Mouse (Mus musculus) embryo, embryonic 9.5 days (tissue): ENCODE data around the gene Esrra.

Experiments
- DNase-seq: peaks from one replicate; pipeline ENCODE4 v3.0.0-alpha.2; 2017; ENCODE audit errors: extremely low spot score

Esrra gene

GRCm38 (mm10) chr19:6919876-6920740, 1.5 kb downstream of the Esrra start:
- no peak for DNase-seq

DNA sequence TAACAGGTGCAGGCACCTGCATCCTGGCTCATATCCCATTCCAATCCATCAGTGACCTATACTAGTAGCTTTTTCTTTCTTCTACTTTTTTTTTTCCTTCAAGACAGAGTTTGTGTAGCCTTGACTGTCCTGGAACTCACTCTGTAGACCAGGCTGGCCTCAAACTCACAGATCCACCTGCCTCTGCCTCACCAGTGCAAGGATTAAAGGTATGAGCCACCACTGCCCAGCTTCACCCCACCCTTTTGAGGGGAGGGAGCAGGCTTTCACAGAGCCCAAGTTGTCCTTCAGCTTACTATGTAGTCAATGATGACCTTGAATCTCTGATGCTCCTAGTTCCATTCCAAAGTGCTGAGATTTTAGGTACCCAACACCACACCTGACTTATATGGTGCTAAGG, 2.2 kb downstream of the Esrra start:
- no peak for DNase-seq

DNA sequence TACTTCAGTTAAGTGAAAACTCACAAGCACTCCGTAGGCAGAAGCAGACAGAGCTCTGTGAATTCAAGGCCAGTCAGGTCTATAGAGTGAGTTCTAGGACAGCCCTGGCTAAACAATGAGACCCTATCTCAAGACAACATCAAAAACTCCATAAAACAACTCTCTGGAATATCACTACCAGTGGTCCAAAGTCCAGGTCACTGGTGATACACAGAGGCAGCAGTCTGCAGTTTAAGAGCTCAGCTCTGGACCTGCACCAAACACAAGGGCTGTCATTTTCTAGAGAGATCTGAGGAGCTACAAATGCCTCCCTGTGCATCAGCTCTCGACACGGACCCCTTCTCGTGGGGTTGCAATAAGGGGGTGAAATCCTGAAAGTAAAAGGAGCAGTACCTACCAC, 3.3 kb downstream of the Esrra start:
- no peak for DNase-seq

- DNase-seq: no peak
These were observed 5.1 kb downstream of the Esrra start for GRCm38 (mm10) chr19:6916496-6916895.

GRCm38 (mm10) chr19:6915276-6915675, 6.3 kb downstream of the Esrra start:
- no peak for DNase-seq

GRCm38 (mm10) chr19:6914540-6914939, 7.1 kb downstream of the Esrra start:
- no peak for DNase-seq

- no peak for DNase-seq
These were observed 7.6 kb downstream of the Esrra start for GRCm38 (mm10) chr19:6913991-6914390.

- no peak for DNase-seq
These were observed 8.6 kb downstream of the Esrra start for GRCm38 (mm10) chr19:6913036-6913435.

GRCm38 (mm10) chr19:6912205-6912970, 9.2 kb downstream of the Esrra start:
- DNase-seq: peak; percentile 0

DNA sequence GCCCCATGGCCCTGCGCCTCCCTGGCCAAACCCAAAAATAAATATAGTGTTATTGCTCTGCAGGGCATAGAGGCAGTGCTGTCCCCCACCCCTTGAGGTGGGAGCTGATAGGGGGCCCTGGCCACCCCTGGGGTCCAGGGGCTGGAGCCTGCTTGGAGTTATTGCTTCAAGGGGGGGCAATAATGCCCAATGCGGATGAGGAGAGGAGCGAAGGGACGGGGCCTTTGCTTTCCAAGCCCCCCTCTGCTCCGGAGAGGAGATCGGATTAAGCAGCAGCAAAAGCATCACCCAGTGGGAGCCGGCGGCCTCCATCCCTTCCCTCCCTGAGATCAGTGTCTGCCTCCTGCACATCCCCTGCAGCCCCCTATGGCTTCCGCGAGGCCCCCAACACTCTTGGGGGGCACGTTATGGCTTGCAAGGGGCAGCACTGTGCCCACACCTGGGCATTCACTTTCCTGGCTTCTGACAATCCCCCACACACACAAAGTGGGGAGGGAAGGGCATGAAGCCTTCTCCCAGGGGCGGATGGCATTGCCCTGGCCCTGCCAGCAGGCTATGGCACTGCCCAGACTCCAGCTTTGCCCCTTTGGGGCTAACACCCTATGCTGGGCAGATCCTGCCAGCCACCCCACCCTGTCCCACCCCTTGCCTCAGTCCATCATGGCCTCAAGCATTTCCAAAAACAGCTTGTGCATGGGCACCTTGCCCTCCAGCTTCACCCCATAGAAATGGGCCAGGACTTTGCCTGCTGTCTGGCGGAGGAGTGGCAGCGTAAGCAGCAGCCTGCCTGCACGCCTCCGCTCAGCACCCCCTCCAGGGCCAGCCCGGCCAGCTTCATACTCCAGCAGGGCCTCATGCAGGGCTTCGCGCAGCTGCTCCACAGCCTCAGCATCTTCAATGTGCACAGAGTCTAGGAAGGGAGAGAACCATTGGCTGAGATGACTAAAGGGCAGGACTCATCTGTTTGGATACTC, 10.2 kb downstream of the Esrra start:
- DNase-seq: no peak

- DNase-seq: peak; percentile 70
These were observed 11.3 kb downstream of the Esrra start for GRCm38 (mm10) chr19:6910306-6910705.

GRCm38 (mm10) chr19:6909507-6910289, 11.9 kb downstream of the Esrra start, which contains the start of the genes Trmt112 and Prdx5:
TSS of gene Trmt112 (plus strand) at chr19:6909698.
TSS of gene Prdx5 (minus strand) at chr19:6910106.
- DNase-seq: peak; percentile 88

DNA sequence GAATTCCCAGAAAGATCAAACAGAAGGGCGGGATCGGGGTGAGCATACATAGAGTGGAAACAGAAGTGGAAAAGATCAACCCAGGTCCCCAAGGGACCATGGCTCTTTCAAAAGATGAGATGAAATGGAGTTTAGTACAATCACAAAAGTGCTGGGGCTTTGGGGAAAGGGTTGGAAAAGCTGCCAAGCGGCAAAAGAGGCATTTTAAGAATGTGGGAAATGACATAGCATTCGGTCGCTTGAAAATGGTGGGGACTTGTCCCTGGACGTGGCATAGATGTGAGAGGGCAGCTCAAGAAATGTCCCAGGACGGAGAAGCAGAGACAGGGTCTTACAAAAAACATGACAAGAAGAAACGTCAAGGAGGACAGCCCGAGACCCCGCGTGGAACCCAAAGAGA, 12.6 kb downstream of the Esrra start:
- DNase-seq: no peak

DNA sequence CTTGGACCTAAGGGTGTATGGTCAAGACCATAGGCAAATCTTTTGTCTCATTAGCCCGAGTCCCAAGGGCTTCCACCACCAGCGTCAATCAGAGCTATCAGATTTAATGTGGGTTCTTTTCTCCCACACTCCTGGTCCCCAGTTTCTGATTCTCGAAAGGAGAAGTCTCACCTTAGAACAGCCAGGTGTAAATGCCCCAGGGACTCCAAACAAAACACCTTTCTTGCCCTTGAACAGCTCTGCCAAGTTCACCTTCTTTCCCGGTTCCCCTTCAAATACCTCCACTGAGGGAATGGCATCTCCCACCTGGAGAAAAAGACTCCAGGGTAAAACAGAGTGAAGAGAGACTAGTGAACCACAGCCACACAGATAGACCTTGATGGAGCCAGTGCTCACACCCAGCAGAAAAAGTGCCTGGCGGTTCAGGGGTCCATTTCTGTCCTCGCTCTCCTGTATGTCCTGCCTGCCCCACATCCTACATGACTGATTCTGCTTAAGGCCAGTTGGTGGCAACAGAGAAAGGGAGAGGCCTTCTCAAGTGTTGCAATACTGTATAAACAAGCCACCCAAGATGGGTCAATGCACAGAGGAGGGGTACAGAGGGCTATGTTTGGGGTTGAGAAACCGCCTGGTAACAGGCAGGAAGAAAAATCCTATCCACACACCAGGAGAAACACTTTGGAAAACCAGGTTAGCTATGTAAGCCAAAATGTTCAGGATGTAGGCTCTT, 13.6 kb downstream of the Esrra start:
- no peak for DNase-seq

DNA sequence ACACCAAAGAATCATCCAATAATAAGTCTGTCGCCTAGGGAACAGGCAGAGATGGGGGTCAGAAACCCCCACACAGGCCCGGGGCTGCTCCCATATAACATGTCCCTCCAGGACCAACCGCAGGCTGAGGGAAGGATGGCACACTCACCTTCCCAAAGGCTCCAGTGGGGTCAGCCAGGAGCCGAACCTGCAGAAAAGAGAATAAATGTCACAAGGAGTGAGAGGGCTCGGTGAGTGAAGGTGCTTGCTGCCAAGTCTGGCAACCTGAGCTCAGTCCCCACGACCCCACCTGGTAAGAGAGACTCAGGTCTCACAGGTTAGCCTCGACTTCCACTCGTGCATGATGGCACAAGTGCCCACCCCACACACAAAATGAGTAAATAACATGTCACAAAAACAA, 14.5 kb downstream of the Esrra start:
- DNase-seq: no peak

DNA sequence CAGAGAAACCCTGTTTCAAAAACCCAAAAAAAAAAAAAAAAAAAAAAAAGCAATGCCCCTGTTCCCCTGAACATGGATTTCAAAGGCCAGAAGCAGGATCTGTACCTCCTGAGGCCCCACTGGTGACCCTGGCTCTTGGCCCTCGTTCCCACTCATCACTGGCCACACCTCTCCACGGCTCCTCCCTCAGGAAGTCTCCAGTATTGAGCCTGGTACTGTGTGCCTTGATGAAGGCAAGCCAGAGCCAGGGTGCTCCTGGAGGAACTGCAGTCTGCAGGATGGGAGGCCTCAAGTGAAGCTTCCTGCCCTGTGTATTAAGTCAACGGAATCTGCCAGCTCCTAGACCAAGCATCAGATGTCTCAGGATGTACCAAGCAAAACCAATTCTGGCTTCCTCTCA, 15.4 kb downstream of the Esrra start:
- no peak for DNase-seq

GRCm38 (mm10) chr19:6905498-6906159, 16.0 kb downstream of the Esrra start:
- no peak for DNase-seq

DNA sequence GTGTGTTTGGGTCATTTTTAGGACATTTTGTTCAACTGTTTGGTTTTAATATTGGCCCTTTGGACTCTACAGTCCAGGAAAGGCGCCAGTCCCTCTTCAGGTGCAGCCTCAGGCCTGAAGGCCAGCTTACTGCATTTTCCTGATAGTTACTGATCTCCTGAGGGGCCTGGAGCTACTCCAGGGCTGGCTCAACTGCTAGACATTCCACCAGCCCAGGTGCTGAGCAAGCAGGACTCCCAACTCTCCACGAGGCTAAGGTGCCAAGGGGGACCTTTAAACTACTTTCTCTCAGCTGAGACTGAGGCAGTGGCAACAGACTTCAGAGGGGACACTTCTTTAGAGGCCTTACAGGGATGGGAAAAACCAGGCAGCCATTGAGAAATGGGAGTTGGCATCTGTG, 16.8 kb downstream of the Esrra start:
- no peak for DNase-seq

DNA sequence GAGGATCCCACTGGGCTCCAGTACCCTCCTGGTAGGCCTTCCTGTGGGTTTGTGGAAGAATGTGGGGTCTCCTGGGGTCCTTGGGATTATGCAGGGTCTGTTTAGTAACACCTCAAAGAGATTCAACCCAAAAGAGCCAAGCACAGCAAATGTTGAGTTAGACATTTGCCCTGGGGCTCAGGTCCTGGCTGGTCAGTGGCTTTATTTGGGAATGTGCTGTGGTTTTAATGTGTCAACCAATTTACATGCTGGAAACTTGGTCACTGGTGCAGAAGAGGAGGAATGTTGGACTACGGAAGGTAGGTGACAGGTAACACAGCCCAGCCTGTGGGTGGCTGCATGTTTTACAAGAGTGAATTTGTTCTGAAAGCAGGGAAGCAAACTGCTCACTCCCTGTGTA, 18.6 kb downstream of the Esrra start:
- no peak for DNase-seq

DNA sequence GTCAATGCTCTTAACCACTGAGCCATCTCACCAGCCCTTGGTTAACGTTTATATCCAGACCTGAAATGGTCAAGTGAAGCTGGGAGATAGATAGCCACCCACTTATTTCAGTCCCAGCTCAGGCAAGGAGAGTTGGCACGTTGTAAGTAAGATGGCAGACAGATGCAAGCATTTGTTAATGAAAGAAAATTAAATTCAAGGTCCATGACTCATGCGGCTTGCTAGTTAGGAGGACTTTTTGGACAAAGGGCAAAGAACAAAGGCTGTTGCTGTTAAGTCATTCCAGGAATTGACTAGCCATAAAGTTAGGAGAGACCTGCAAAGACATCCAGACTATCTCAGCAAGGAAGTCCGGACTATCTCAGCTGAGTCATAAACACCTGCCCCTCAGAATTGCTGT, 22.0 kb downstream of the Esrra start:
- DNase-seq: no peak
